Mouse (Mus musculus) forebrain, embryonic 10.5 days (tissue): Measurements from ENCODE around the gene Id3. TPM values are rescaled to one million over a fixed set of nuclear protein-coding genes. Genes with fewer than 3 reads are reported as not detected.
A peak's percentile ranks its signal among the peaks of the same experiment; 100 is the strongest.

Experiments
- DNase-seq: peaks from one replicate; pipeline ENCODE4 v3.0.0-alpha.2; 2017; ENCODE audit warnings: low spot score; ENCODE audit errors: extremely low spot score
- H3K27ac ChIP-seq: fragments of 300-500 bp; sonication (generic); 2 replicates; pipeline ENCODE4 v1.5.1; 2016; ENCODE audit warnings: mild to moderate bottlenecking
- H3K27me3 ChIP-seq: fragments of 300-500 bp; sonication (generic); 2 replicates; pipeline ENCODE4 v1.6.1; 2016; ENCODE audit warnings: mild to moderate bottlenecking; ENCODE audit not compliant: poor library complexity, severe bottlenecking
- H3K36me3 ChIP-seq: fragments of 300-500 bp; sonication (generic); replicated peaks from 2 replicates; pipeline ENCODE4 v1.6.1; 2016; ENCODE audit warnings: mild to moderate bottlenecking, moderate library complexity
- H3K4me1 ChIP-seq: fragments of 300-500 bp; sonication (generic); 2 replicates; pipeline ENCODE4 v1.6.1; 2016
- H3K4me3 ChIP-seq: fragments of 300-500 bp; sonication (generic); 2 replicates; pipeline ENCODE4 v1.5.1; 2016; ENCODE audit warnings: mild to moderate bottlenecking, moderate library complexity
- H3K9me3 ChIP-seq: fragments of 300-500 bp; sonication (generic); 2 replicates; pipeline ENCODE4 v1.6.1; 2016; ENCODE audit warnings: mild to moderate bottlenecking, moderate library complexity
- WGBS: fragments of 180-500 bp; shearing (Covaris S2); methylation state at CpG from one replicate; pipeline ENCODE4 v1.1.7; 2016; 5-methylcytosine and 5-hydroxymethylcytosine counted together
- polyA plus RNA-seq: library from polyadenylated mRNA; unstranded; fragments of >200 nt; fragmentation: Nextera tagmentation; extraction: Ambion mirVana; gene quantifications from 2 replicates; pipeline ENCODE4 v1.2.1, GENCODE M21; 2016

Gene Id3
- polyA plus RNA-seq, 1 experiment from 2014 or later = 488 TPM

GRCm38 (mm10) chr4:136159802-136160397 lies 16.6 kb downstream of the Id3 start:
- 1% methylated on average over 5 of the region's 5 CpGs for WGBS
- H3K27me3 ChIP-seq = no peaks in the 10 kb centered on the region
- H3K4me3 ChIP-seq = peak overlapping the region; percentile 27
- no peaks in the 10 kb centered on the region for H3K36me3 ChIP-seq
- H3K9me3 ChIP-seq = no peaks in the 10 kb centered on the region
- peak; percentile 90 for DNase-seq
- H3K4me1 ChIP-seq = peaks cover 37% of the 10 kb centered on the region
- peak overlapping the region; percentile 81 for H3K27ac ChIP-seq

GRCm38 (mm10) chr4:136163448-136163847 lies 20.2 kb downstream of the Id3 start:
- H3K4me1 ChIP-seq = peaks cover 28% of the 10 kb centered on the region
- H3K27me3 ChIP-seq = no peaks in the 10 kb centered on the region
- 4% methylated on average over 11 of the region's 11 CpGs for WGBS
- no peaks in the 10 kb centered on the region for H3K9me3 ChIP-seq
- no peak overlapping the region for H3K27ac ChIP-seq
- DNase-seq = peak; percentile 94
- peak overlapping the region; percentile 14; the same call in 1 of the 2 replicates for H3K4me3 ChIP-seq
- no peaks in the 10 kb centered on the region for H3K36me3 ChIP-seq

GRCm38 (mm10) chr4:136164981-136165380 lies 21.7 kb downstream of the Id3 start:
- Histone ChIP-seq H3K27ac (no peak overlapping the region), H3K36me3 (no peaks in the 10 kb centered on the region), H3K27me3 (no peaks in the 10 kb centered on the region; the same call in 1 of the 2 replicates), H3K4me3 (no peak overlapping the region), H3K4me1 (peaks cover 15% of the 10 kb centered on the region), H3K9me3 (no peaks in the 10 kb centered on the region)
- no peak for DNase-seq
- WGBS = 85% methylated on average over 8 of the region's 8 CpGs

GRCm38 (mm10) chr4:136167701-136168100 lies 24.4 kb downstream of the Id3 start:
- DNase-seq = no peak

GRCm38 (mm10) chr4:136170401-136170800 lies 27.1 kb downstream of the Id3 start:
- Histone ChIP-seq H3K36me3 (peaks cover 13% of the 10 kb centered on the region), H3K9me3 (no peaks in the 10 kb centered on the region), H3K27ac (no peak overlapping the region), H3K27me3 (no peaks in the 10 kb centered on the region; the same call in 1 of the 2 replicates), H3K4me3 (no peak overlapping the region), H3K4me1 (peaks cover 40% of the 10 kb centered on the region)
- WGBS = 86% methylated on average over 4 of the region's 4 CpGs
- DNase-seq = no peak

More at GRCm38 (mm10) chr4:136167701-136168100, 24.4 kb downstream of the Id3 start:
- 83% methylated on average over 3 of the region's 3 CpGs for WGBS
- Histone ChIP-seq H3K27ac (no peak overlapping the region), H3K4me3 (no peak overlapping the region), H3K27me3 (no peaks in the 10 kb centered on the region; the same call in 1 of the 2 replicates), H3K36me3 (no peaks in the 10 kb centered on the region), H3K4me1 (peaks cover 19% of the 10 kb centered on the region), H3K9me3 (no peaks in the 10 kb centered on the region)

GRCm38 (mm10) chr4:136171455-136171854 lies 28.2 kb downstream of the Id3 start:
- peak overlapping the region; percentile 93 for H3K4me3 ChIP-seq
- peak overlapping the region; percentile 96 for H3K27ac ChIP-seq
- WGBS = 20% methylated on average over 12 of the region's 12 CpGs
- DNase-seq = no peak
- no peaks in the 10 kb centered on the region; the same call in 1 of the 2 replicates for H3K27me3 ChIP-seq
- peaks cover 51% of the 10 kb centered on the region for H3K4me1 ChIP-seq
- H3K36me3 ChIP-seq = peaks cover 21% of the 10 kb centered on the region
- no peaks in the 10 kb centered on the region for H3K9me3 ChIP-seq

- H3K27ac ChIP-seq = peak within 1 kb of the TSS; percentile 96
- H3K9me3 ChIP-seq = no peaks in the 10 kb centered on the region
- H3K27me3 ChIP-seq = no peaks in the 10 kb centered on the region; the same call in 1 of the 2 replicates
- peaks cover 21% of the 10 kb centered on the region for H3K36me3 ChIP-seq
- peaks cover 57% of the 10 kb centered on the region for H3K4me1 ChIP-seq
- peak; percentile 80 for DNase-seq
- H3K4me3 ChIP-seq = peak within 1 kb of the TSS; percentile 93
- WGBS = 0% methylated on average over 35 of the region's 35 CpGs
Observed at GRCm38 (mm10) chr4:136172011-136172541, 28.8 kb downstream of the Id3 start, which contains the start of gene E2f2. Gene E2f2, plus strand, starts transcription at chr4:136172394.

- Histone ChIP-seq H3K4me3 (peak overlapping the region; percentile 93), H3K27me3 (no peaks in the 10 kb centered on the region; the same call in 1 of the 2 replicates), H3K4me1 (peaks cover 63% of the 10 kb centered on the region), H3K27ac (peak overlapping the region; percentile 96), H3K9me3 (no peaks in the 10 kb centered on the region), H3K36me3 (peaks cover 25% of the 10 kb centered on the region)
- DNase-seq = peak; percentile 60
- under 1% methylated on average over 67 of the region's 67 CpGs for WGBS
Observed at GRCm38 (mm10) chr4:136172542-136173209, 29.4 kb downstream of the Id3 start.

GRCm38 (mm10) chr4:136173210-136173715 lies 30.0 kb downstream of the Id3 start:
- WGBS = 4% methylated on average over 14 of the region's 14 CpGs
- Histone ChIP-seq H3K4me1 (peaks cover 69% of the 10 kb centered on the region), H3K9me3 (no peaks in the 10 kb centered on the region), H3K36me3 (peaks cover 31% of the 10 kb centered on the region), H3K27ac (peak overlapping the region; percentile 96), H3K4me3 (peak overlapping the region; percentile 93), H3K27me3 (no peaks in the 10 kb centered on the region; the same call in 1 of the 2 replicates)
- peak; percentile 46 for DNase-seq

GRCm38 (mm10) chr4:136174216-136175193 lies 31.2 kb downstream of the Id3 start:
- no peak for DNase-seq
- H3K4me1 ChIP-seq = peaks cover 75% of the 10 kb centered on the region
- H3K4me3 ChIP-seq = peak overlapping the region; percentile 93
- H3K36me3 ChIP-seq = peaks cover 43% of the 10 kb centered on the region
- no peaks in the 10 kb centered on the region for H3K9me3 ChIP-seq
- no peaks in the 10 kb centered on the region; the same call in 1 of the 2 replicates for H3K27me3 ChIP-seq
- H3K27ac ChIP-seq = peak overlapping the region; percentile 96
- WGBS = 73% methylated on average over 13 of the region's 13 CpGs

- H3K4me3 ChIP-seq = peak overlapping the region; percentile 5; the same call in 1 of the 2 replicates
- peak overlapping the region; percentile 44 for H3K27ac ChIP-seq
- peaks cover 90% of the 10 kb centered on the region for H3K4me1 ChIP-seq
Observed at GRCm38 (mm10) chr4:136176022-136176552, 32.8 kb downstream of the Id3 start.

More at GRCm38 (mm10) chr4:136176022-136176552, 32.8 kb downstream of the Id3 start:
- no peaks in the 10 kb centered on the region for H3K9me3 ChIP-seq
- no peak for DNase-seq
- H3K36me3 ChIP-seq = peaks cover 53% of the 10 kb centered on the region
- 80% methylated on average over 10 of the region's 10 CpGs for WGBS
- H3K27me3 ChIP-seq = peaks cover 10% of the 10 kb centered on the region
